Mouse (Mus musculus) C2C12 (cell line): ENCODE measurements around the gene Stam.
"Not testable (repeated sequence)": the region's sequence is repeated elsewhere in the genome, so short reads cannot be mapped to it uniquely, and the experiment has no call there.

Experiments used
- CEBPB ChIP-seq: IDR thresholded peaks from one replicate; pipeline ENCODE4 v1.6.1; 2011; ENCODE audit warnings: low read depth, mild to moderate bottlenecking, control low read depth, moderate library complexity
- CTCF ChIP-seq: IDR thresholded peaks from one replicate; pipeline ENCODE4 v1.5.1; 2011; ENCODE audit not compliant: control insufficient read depth, insufficient read depth, insufficient read length
- FOSL1 ChIP-seq: IDR thresholded peaks from one replicate; pipeline ENCODE4 v1.8.0; 2011; ENCODE audit warnings: mild to moderate bottlenecking, low read length; ENCODE audit not compliant: poor library complexity, insufficient read depth, severe bottlenecking
- MAX ChIP-seq: IDR thresholded peaks from one replicate; pipeline ENCODE4 v1.6.1; 2011; ENCODE audit warnings: mild to moderate bottlenecking, control low read depth
- MYOD1 ChIP-seq: IDR thresholded peaks from one replicate; pipeline ENCODE4 v1.6.1; 2011; ENCODE audit warnings: low read depth; ENCODE audit not compliant: control insufficient read depth, insufficient read length
- USF1 ChIP-seq: IDR thresholded peaks from one replicate; pipeline ENCODE4 v1.6.1; 2011; ENCODE audit warnings: low read depth, mild to moderate bottlenecking, control low read depth, moderate library complexity

- not testable (repeated sequence) for TF ChIP-seq MAX, CTCF, FOSL1, USF1, MYOD1, CEBPB
Observed at GRCm38 (mm10) chr2:14198325-14198903, 124.5 kb downstream of the Stam start.
